Mouse (Mus musculus): ENCODE results near the gene Krt32. TPM values are rescaled to one million over a fixed set of nuclear protein-coding genes. Genes with fewer than 3 reads are reported as not detected.

The Krt32 gene
- total RNA-seq, 4 experiments from 2014 or later: not detected

- no peak for DNase-seq (ENCODE audit: low spot score in 2 of 2)
Measured at GRCm38 (mm10) chr11:100055686-100056655, 32.1 kb downstream of the Krt32 start.

- DNase-seq (ENCODE audit: low spot score in 2 of 2): no peak
Measured at GRCm38 (mm10) chr11:100050451-100050850, 37.6 kb downstream of the Krt32 start, which contains the start of gene Krt31. Gene Krt31 (minus strand): TSS chr11:100050551.

GRCm38 (mm10) chr11:100047193-100047592 lies 40.8 kb downstream of the Krt32 start:
- DNase-seq (ENCODE audit: low spot score in 2 of 2): no peak

- no peak for DNase-seq (ENCODE audit: low spot score in 2 of 2)
Measured at GRCm38 (mm10) chr11:100046303-100046866, 41.6 kb downstream of the Krt32 start.

GRCm38 (mm10) chr11:100041454-100041853 lies 46.6 kb downstream of the Krt32 start, which contains the start of gene Krt34:
Gene Krt34 (minus strand): TSS chr11:100041554.
- no peak for DNase-seq (ENCODE audit: low spot score in 2 of 2)

Other genes starting within 250 kb of the Krt32 start
- gene Krtap4-16, start 236.6 kb downstream of the Krt32 start, total RNA-seq (2022): not detected
- gene Gm11568, start 230.3 kb downstream of the Krt32 start, total RNA-seq (2022): not detected
- not detected for gene Gm11559, start 223.8 kb downstream of the Krt32 start, total RNA-seq (2022)
- not detected for gene Krtap9-1, start 214.8 kb downstream of the Krt32 start, total RNA-seq (2022)
- gene Gm11567, start 209.0 kb downstream of the Krt32 start, total RNA-seq (2022): not detected
- not detected for gene Krtap31-1, start 180.3 kb downstream of the Krt32 start, total RNA-seq (2022)
- gene Gm11565, start 173.5 kb downstream of the Krt32 start, total RNA-seq (2022): not detected
- gene Krtap31-2, start 151.9 kb downstream of the Krt32 start, total RNA-seq (2022): not detected
- not detected for gene Krtap9-5, start 139.8 kb downstream of the Krt32 start, total RNA-seq (2022)
- not detected for gene Krtap29-1, start 109.2 kb downstream of the Krt32 start, total RNA-seq (2022)
- not detected for gene Krtap16-1, start 101.6 kb downstream of the Krt32 start, total RNA-seq (2022)
- not detected for gene Krtap17-1, start 94.2 kb downstream of the Krt32 start, total RNA-seq (2022)
- gene Krt33a, start 72.0 kb downstream of the Krt32 start, total RNA-seq (2022): not detected
- gene Krt33b, start 58.4 kb downstream of the Krt32 start, total RNA-seq (2022): not detected
- not detected for gene Krt34, start 46.7 kb downstream of the Krt32 start, total RNA-seq (2022)
- not detected for gene Krt31, start 37.7 kb downstream of the Krt32 start, total RNA-seq (2022)
- not detected for gene Krt35, start 8.0 kb upstream of the Krt32 start, total RNA-seq (2022)
- gene Krt36, start 17.4 kb upstream of the Krt32 start, total RNA-seq (2022): not detected
- not detected for gene Krt13, start 33.3 kb upstream of the Krt32 start, total RNA-seq (2022)
- 1 to 10 TPM in 1 of 4 experiments, under 1 TPM in 2, not detected in 1; 0.29 to 1.4 (median 0.60) TPM for gene Krt15, start 47.7 kb upstream of the Krt32 start, total RNA-seq (2022)
- under 1 TPM in 3 of 4 experiments, not detected in 1; 0.22 to 0.59 (median 0.43) TPM for gene Krt19, start 60.4 kb upstream of the Krt32 start, total RNA-seq (2022)
- gene Krt9, start 105.0 kb upstream of the Krt32 start, total RNA-seq (2022): 1 to 10 TPM; 3.4 to 5.7 (median 3.8) TPM
- not detected for gene Krt14, start 119.3 kb upstream of the Krt32 start, total RNA-seq (2022)
- gene Krt16, start 160.7 kb upstream of the Krt32 start, total RNA-seq (2022): not detected
- gene Krt17, start 172.8 kb upstream of the Krt32 start, total RNA-seq (2022): not detected
- gene Krt42, start 181.6 kb upstream of the Krt32 start, total RNA-seq (2022): not detected
- gene Eif1, start 231.7 kb upstream of the Krt32 start, total RNA-seq (2022): 100 to 1,000 TPM; 732 to 782 (median 741) TPM
- not detected for gene Gast, start 246.2 kb upstream of the Krt32 start, total RNA-seq (2022)